Mouse (Mus musculus) brain, embryonic 14.5 days (tissue): ENCODE data around the gene Rapgef6. TPM values are rescaled to one million over a fixed set of nuclear protein-coding genes. Genes with fewer than 3 reads are reported as not detected.

Experiments used
- DNase-seq: peaks from one replicate; pipeline ENCODE4 v3.0.0-alpha.2; 2011; ENCODE audit warnings: low read depth
- CTCF ChIP-seq: fragments of 200-500 bp; IDR thresholded peaks from 2 replicates; pipeline ENCODE4 v1.5.1; 2012; ENCODE audit warnings: inconsistent platforms, mild to moderate bottlenecking, moderate library complexity, borderline replicate concordance; ENCODE audit not compliant: insufficient read depth, insufficient read length; ENCODE audit errors: extremely low read depth
- POLR2A ChIP-seq: fragments of 200-500 bp; IDR thresholded peaks from 2 replicates; pipeline ENCODE4 v1.6.1; 2012; ENCODE audit warnings: mild to moderate bottlenecking, inconsistent platforms, borderline replicate concordance; ENCODE audit not compliant: poor library complexity, insufficient read depth, insufficient read length, severe bottlenecking; ENCODE audit errors: extremely low read depth
- polyA plus RNA-seq: library from polyadenylated mRNA; depleted of rRNA; stranded (reverse); fragments of >200 nt; gene quantifications from 2 replicates; pipeline ENCODE4 v1.2.3, GENCODE M21; 2012

The Rapgef6 gene
- polyA plus RNA-seq, 1 experiment, result 29.5 TPM

GRCm38 (mm10) chr11:54722057-54722456 is 199.4 kb downstream of the Rapgef6 start:
- no peak for TF ChIP-seq CTCF
- no peak for DNase-seq

- peak; percentile 77 for DNase-seq
- no peak for TF ChIP-seq POLR2A
- TF ChIP-seq CTCF, result no peak
Measured at GRCm38 (mm10) chr11:54724353-54725034, 201.8 kb downstream of the Rapgef6 start.

- DNase-seq, result no peak
- TF ChIP-seq POLR2A (no peak), CTCF (no peak)
Measured at GRCm38 (mm10) chr11:54726571-54727062, 204.0 kb downstream of the Rapgef6 start.

GRCm38 (mm10) chr11:54727327-54727901 is 204.8 kb downstream of the Rapgef6 start:
- DNase-seq, result no peak
- TF ChIP-seq POLR2A (no peak), CTCF (no peak)

- TF ChIP-seq POLR2A, result no peak
- no peak for TF ChIP-seq CTCF
Measured at GRCm38 (mm10) chr11:54728371-54728770, 205.7 kb downstream of the Rapgef6 start.

GRCm38 (mm10) chr11:54729311-54729710 is 206.7 kb downstream of the Rapgef6 start:
- TF ChIP-seq CTCF (no peak), POLR2A (no peak)
- DNase-seq, result no peak

More at GRCm38 (mm10) chr11:54728371-54728770, 205.7 kb downstream of the Rapgef6 start:
- DNase-seq, result no peak

- no peak for DNase-seq
- TF ChIP-seq CTCF (no peak), POLR2A (no peak)
Measured at GRCm38 (mm10) chr11:54730931-54731330, 208.3 kb downstream of the Rapgef6 start.

- TF ChIP-seq POLR2A (no peak), CTCF (no peak)
- DNase-seq, result no peak
Measured at GRCm38 (mm10) chr11:54731367-54731766, 208.7 kb downstream of the Rapgef6 start.

GRCm38 (mm10) chr11:54733546-54733945 is 210.9 kb downstream of the Rapgef6 start:
- DNase-seq, result no peak
- no peak for TF ChIP-seq POLR2A
- no peak for TF ChIP-seq CTCF

- TF ChIP-seq POLR2A (no peak), CTCF (no peak)
- no peak for DNase-seq
Measured at GRCm38 (mm10) chr11:54735114-54735513, 212.5 kb downstream of the Rapgef6 start.

- DNase-seq, result no peak
- TF ChIP-seq POLR2A (no peak), CTCF (no peak)
Measured at GRCm38 (mm10) chr11:54736903-54737302, 214.3 kb downstream of the Rapgef6 start.
